Mouse (Mus musculus) gastrocnemius, postnatal 4 days (tissue): Measurements from ENCODE around the gene Srbd1. TPM values are rescaled to one million over a fixed set of nuclear protein-coding genes. Genes with fewer than 3 reads are reported as not detected.

Experiments used
- DNase-seq, 2 experiments: peaks; one replicate each; pipeline ENCODE4 v3.0.0; 2021 to 2022; ENCODE audit warnings: low spot score in 2 of 2, mixed read lengths in 2 of 2
- long read RNA-seq, 2 experiments: library from polyadenylated mRNA; stranded (forward); transcript quantifications; one replicate each; pipeline ENCODE4 v2.0.0; 2021
- total RNA-seq, 2 experiments: library from RNA; stranded (reverse); gene quantifications; 2 replicates each; pipeline ENCODE4 v1.2.3; 2021

Srbd1 gene
- total RNA-seq, result 10 to 100 TPM; 15.0 to 16.4 TPM
- long read RNA-seq, experiment 1, partial matches to known transcripts, result 1 of 7 reads
- long read RNA-seq, experiment 1, other reads (novel, unspliced or antisense), result 3 of 7 reads
- long read RNA-seq, experiment 2, transcript Srbd1-201 (21 exons, 3,530 nt), result major isoform, 6 of 8 reads
- long read RNA-seq, experiment 2, partial matches to known transcripts, result 1 of 8 reads
- long read RNA-seq, experiment 2, other reads (novel, unspliced or antisense), result 1 of 8 reads

GRCm38 (mm10) chr17:86145079-86145951 lies at the start of gene Srbd1:
Gene Srbd1, minus strand, starts transcription at chr17:86145175.
- DNase-seq, result peak; percentile 81 to 91

GRCm38 (mm10) chr17:86193979-86194378 lies 49.0 kb upstream of the Srbd1 start:
- DNase-seq, result no peak

GRCm38 (mm10) chr17:86187777-86188176 lies 42.8 kb upstream of the Srbd1 start:
- DNase-seq, result no peak

- no peak for DNase-seq
Observed at GRCm38 (mm10) chr17:86185584-86185983, 40.6 kb upstream of the Srbd1 start.

GRCm38 (mm10) chr17:86184552-86185209 lies 39.7 kb upstream of the Srbd1 start:
- no peak for DNase-seq

- DNase-seq, result no peak
Observed at GRCm38 (mm10) chr17:86183788-86184187, 38.8 kb upstream of the Srbd1 start.

- no peak for DNase-seq
Observed at GRCm38 (mm10) chr17:86176722-86177121, 31.7 kb upstream of the Srbd1 start.

- DNase-seq, result no peak
Observed at GRCm38 (mm10) chr17:86175516-86175915, 30.5 kb upstream of the Srbd1 start.

GRCm38 (mm10) chr17:86170164-86170958 lies 25.4 kb upstream of the Srbd1 start:
- DNase-seq, result no peak

- no peak for DNase-seq
Observed at GRCm38 (mm10) chr17:86169092-86169491, 24.1 kb upstream of the Srbd1 start.

- peak; percentile 25 to 41 for DNase-seq
Observed at GRCm38 (mm10) chr17:86168231-86168981, 23.4 kb upstream of the Srbd1 start.

GRCm38 (mm10) chr17:86167320-86168230 lies 22.6 kb upstream of the Srbd1 start, which contains the start of gene Prkce:
Gene Prkce, plus strand, starts transcription at chr17:86167785.
- DNase-seq, result peak; percentile 67 to 87

- DNase-seq, result peak; percentile 77 to 87
Observed at GRCm38 (mm10) chr17:86166567-86167319, 21.8 kb upstream of the Srbd1 start.

GRCm38 (mm10) chr17:86166051-86166566 lies 21.1 kb upstream of the Srbd1 start:
- no peak for DNase-seq

- no peak for DNase-seq
Observed at GRCm38 (mm10) chr17:86164416-86164815, 19.4 kb upstream of the Srbd1 start.

GRCm38 (mm10) chr17:86162672-86163071 lies 17.7 kb upstream of the Srbd1 start:
- DNase-seq, result peak in 1 of 2 experiments; percentile 19

- DNase-seq, result no peak
Observed at GRCm38 (mm10) chr17:86156999-86157398, 12.0 kb upstream of the Srbd1 start.

- DNase-seq, result peak in 1 of 2 experiments; percentile 19
Observed at GRCm38 (mm10) chr17:86150867-86151348, 5.9 kb upstream of the Srbd1 start.
